Mouse (Mus musculus): ENCODE measurements at regions not wholly inside any gene's neighbourhood (a gene's known extent, or its start where the extent isn't known, plus 50 kb on each side); places are given as distances from the start of the nearest gene placed in this dataset.
A peak's percentile ranks its signal among the peaks of the same experiment; 100 is the strongest.

GRCm38 (mm10) chr9:25744162-25744561 is 262.8 kb downstream of the Eepd1 start:
- H3K9me3 ChIP-seq (replicated peaks; ENCODE audit: control insufficient read depth, insufficient read depth, low read length, poor library complexity, severe bottlenecking): no peaks in the 10 kb centered on the region
- no peaks in the 10 kb centered on the region for H3K36me3 ChIP-seq (ENCODE audit: control insufficient read depth, insufficient read depth, low read length, poor library complexity, severe bottlenecking)
- H3K4me1 ChIP-seq (ENCODE audit: control insufficient read depth, insufficient read depth, low read length): no peaks in the 10 kb centered on the region
- TF ChIP-seq EP300 (IDR thresholded peaks at IDR 0.05; ENCODE audit: insufficient read depth, low read depth, low read length) (no peak), CTCF (IDR thresholded peaks at IDR 0.05; ENCODE audit: low read depth, low read length) (peak; percentile 21), POLR2A (IDR thresholded peaks at IDR 0.05; ENCODE audit: insufficient read depth, low read length) (no peak)
- H3K27me3 ChIP-seq (ENCODE audit: control insufficient read depth, insufficient read depth, low read length, poor library complexity, severe bottlenecking): no peaks in the 10 kb centered on the region
- no peak overlapping the region for H3K4me3 ChIP-seq (ENCODE audit: low read depth, low read length)
- H3K27ac ChIP-seq (ENCODE audit: insufficient read depth, low read length): no peak overlapping the region
- H3K9ac ChIP-seq (ENCODE audit: low read depth, poor library complexity, severe bottlenecking): no peak overlapping the region

DNA sequence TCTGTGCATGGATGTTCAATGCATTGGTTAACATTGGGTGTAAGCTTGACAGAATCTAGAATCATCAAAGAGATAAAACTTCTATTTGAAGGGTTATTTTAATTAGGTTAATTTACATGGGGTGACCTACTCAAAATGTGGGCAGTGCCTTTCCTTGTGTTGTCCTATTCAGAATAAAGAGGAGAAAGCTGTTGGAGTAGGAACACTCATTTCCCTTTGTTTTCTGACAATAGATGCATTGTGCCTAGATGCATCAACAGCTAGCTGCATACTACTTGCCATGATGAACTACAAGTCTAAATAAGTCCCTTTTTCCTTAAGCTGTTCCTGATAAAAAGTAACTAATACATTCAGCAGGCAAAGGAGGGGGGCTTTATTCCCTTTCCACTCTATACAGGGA is 269.8 kb downstream of the Eepd1 start:
- Histone ChIP-seq H3K9me3 (replicated peaks; ENCODE audit: control insufficient read depth, insufficient read depth, low read length, poor library complexity, severe bottlenecking) (no peaks in the 10 kb centered on the region), H3K27ac (ENCODE audit: insufficient read depth, low read length) (no peak overlapping the region), H3K27me3 (ENCODE audit: control insufficient read depth, insufficient read depth, low read length, poor library complexity, severe bottlenecking) (no peaks in the 10 kb centered on the region), H3K4me3 (ENCODE audit: low read depth, low read length) (no peak overlapping the region), H3K9ac (ENCODE audit: low read depth, poor library complexity, severe bottlenecking) (no peak overlapping the region), H3K36me3 (ENCODE audit: control insufficient read depth, insufficient read depth, low read length, poor library complexity, severe bottlenecking) (no peaks in the 10 kb centered on the region), H3K4me1 (ENCODE audit: control insufficient read depth, insufficient read depth, low read length) (no peaks in the 10 kb centered on the region)
- TF ChIP-seq CTCF (IDR thresholded peaks at IDR 0.05; ENCODE audit: low read depth, low read length) (no peak), EP300 (IDR thresholded peaks at IDR 0.05; ENCODE audit: insufficient read depth, low read depth, low read length) (no peak), POLR2A (IDR thresholded peaks at IDR 0.05; ENCODE audit: insufficient read depth, low read length) (no peak)

GRCm38 (mm10) chr9:25773899-25774298 is 292.6 kb downstream of the Eepd1 start:
- H3K4me3 ChIP-seq (ENCODE audit: low read depth, low read length): no peak overlapping the region
- H3K4me1 ChIP-seq (ENCODE audit: control insufficient read depth, insufficient read depth, low read length): no peaks in the 10 kb centered on the region
- no peaks in the 10 kb centered on the region for H3K27me3 ChIP-seq (ENCODE audit: control insufficient read depth, insufficient read depth, low read length, poor library complexity, severe bottlenecking)
- H3K36me3 ChIP-seq (ENCODE audit: control insufficient read depth, insufficient read depth, low read length, poor library complexity, severe bottlenecking): no peaks in the 10 kb centered on the region
- no peaks in the 10 kb centered on the region for H3K9me3 ChIP-seq (replicated peaks; ENCODE audit: control insufficient read depth, insufficient read depth, low read length, poor library complexity, severe bottlenecking)
- H3K9ac ChIP-seq (ENCODE audit: low read depth, poor library complexity, severe bottlenecking): no peak overlapping the region
- no peak for TF ChIP-seq POLR2A (IDR thresholded peaks at IDR 0.05; ENCODE audit: insufficient read depth, low read length)
- no peak for TF ChIP-seq EP300 (IDR thresholded peaks at IDR 0.05; ENCODE audit: insufficient read depth, low read depth, low read length)
- no peak for TF ChIP-seq CTCF (IDR thresholded peaks at IDR 0.05; ENCODE audit: low read depth, low read length)
- no peak overlapping the region for H3K27ac ChIP-seq (ENCODE audit: insufficient read depth, low read length)

GRCm38 (mm10) chr9:25782631-25783030 is 301.3 kb downstream of the Eepd1 start:
- H3K27ac ChIP-seq (ENCODE audit: insufficient read depth, low read length): no peak overlapping the region
- H3K9ac ChIP-seq (ENCODE audit: low read depth, poor library complexity, severe bottlenecking): no peak overlapping the region
- no peaks in the 10 kb centered on the region for H3K4me1 ChIP-seq (ENCODE audit: control insufficient read depth, insufficient read depth, low read length)
- H3K27me3 ChIP-seq (ENCODE audit: control insufficient read depth, insufficient read depth, low read length, poor library complexity, severe bottlenecking): no peaks in the 10 kb centered on the region; the same call in 1 of the 2 replicates
- H3K9me3 ChIP-seq (replicated peaks; ENCODE audit: control insufficient read depth, insufficient read depth, low read length, poor library complexity, severe bottlenecking): peaks cover 6% of the 10 kb centered on the region
- H3K36me3 ChIP-seq (ENCODE audit: control insufficient read depth, insufficient read depth, low read length, poor library complexity, severe bottlenecking): no peaks in the 10 kb centered on the region
- TF ChIP-seq POLR2A (IDR thresholded peaks at IDR 0.05; ENCODE audit: insufficient read depth, low read length): no peak
- TF ChIP-seq CTCF (IDR thresholded peaks at IDR 0.05; ENCODE audit: low read depth, low read length): no peak
- no peak for TF ChIP-seq EP300 (IDR thresholded peaks at IDR 0.05; ENCODE audit: insufficient read depth, low read depth, low read length)
- H3K4me3 ChIP-seq (ENCODE audit: low read depth, low read length): no peak overlapping the region

DNA sequence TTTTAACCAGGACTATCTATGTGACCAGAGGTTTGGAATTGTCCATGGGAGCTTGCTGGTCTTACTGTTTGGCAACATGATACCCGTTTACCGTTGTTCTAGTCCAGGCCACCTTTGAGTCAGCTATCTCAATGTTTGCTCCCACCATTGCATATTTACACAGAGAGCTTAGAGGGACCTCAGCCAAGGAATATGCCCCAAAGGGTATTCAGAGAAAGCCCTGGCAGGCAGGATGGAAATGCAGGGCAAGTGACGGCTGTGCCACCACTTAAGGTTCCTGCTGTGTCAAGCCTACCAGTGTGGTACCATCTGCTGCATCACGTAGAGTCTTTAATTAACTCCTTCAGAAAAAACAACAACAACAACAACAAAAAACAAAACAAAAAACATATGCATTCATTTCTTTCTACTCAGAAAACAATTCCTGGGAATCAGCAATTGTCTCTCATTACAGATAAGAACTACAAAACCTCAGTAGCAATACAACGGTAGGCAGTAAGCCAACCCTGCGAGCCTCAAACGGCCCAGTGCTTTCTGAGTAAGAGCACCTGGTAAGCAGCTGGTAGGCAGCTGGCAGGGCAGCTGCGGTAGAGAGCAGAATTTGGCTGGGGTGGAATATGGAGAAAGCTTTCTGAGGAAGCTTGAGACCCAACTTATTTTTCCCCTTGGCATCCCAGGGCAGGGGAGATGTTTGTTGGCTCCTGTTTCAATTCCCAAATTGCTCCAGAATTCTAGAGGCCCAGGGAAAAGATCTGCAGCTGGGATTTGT is 314.0 kb downstream of the Eepd1 start:
- peaks cover 4% of the 10 kb centered on the region; the same call in 1 of the 2 replicates for H3K9me3 ChIP-seq (replicated peaks; ENCODE audit: control insufficient read depth, insufficient read depth, low read length, poor library complexity, severe bottlenecking)
- no peaks in the 10 kb centered on the region for H3K36me3 ChIP-seq (ENCODE audit: control insufficient read depth, insufficient read depth, low read length, poor library complexity, severe bottlenecking)
- H3K4me1 ChIP-seq (ENCODE audit: control insufficient read depth, insufficient read depth, low read length): no peaks in the 10 kb centered on the region
- no peak for TF ChIP-seq EP300 (IDR thresholded peaks at IDR 0.05; ENCODE audit: insufficient read depth, low read depth, low read length)
- TF ChIP-seq POLR2A (IDR thresholded peaks at IDR 0.05; ENCODE audit: insufficient read depth, low read length): no peak
- TF ChIP-seq CTCF (IDR thresholded peaks at IDR 0.05; ENCODE audit: low read depth, low read length): no peak
- no peak overlapping the region for H3K27ac ChIP-seq (ENCODE audit: insufficient read depth, low read length)
- no peak overlapping the region for H3K4me3 ChIP-seq (ENCODE audit: low read depth, low read length)
- H3K9ac ChIP-seq (ENCODE audit: low read depth, poor library complexity, severe bottlenecking): no peak overlapping the region
- H3K27me3 ChIP-seq (ENCODE audit: control insufficient read depth, insufficient read depth, low read length, poor library complexity, severe bottlenecking): no peaks in the 10 kb centered on the region

GRCm38 (mm10) chr9:25809562-25809961 is 328.2 kb downstream of the Eepd1 start:
- Histone ChIP-seq H3K27me3 (ENCODE audit: control insufficient read depth, insufficient read depth, low read length, poor library complexity, severe bottlenecking) (no peaks in the 10 kb centered on the region), H3K27ac (ENCODE audit: insufficient read depth, low read length) (no peak overlapping the region), H3K4me1 (ENCODE audit: control insufficient read depth, insufficient read depth, low read length) (no peaks in the 10 kb centered on the region), H3K9ac (ENCODE audit: low read depth, poor library complexity, severe bottlenecking) (no peak overlapping the region), H3K4me3 (ENCODE audit: low read depth, low read length) (no peak overlapping the region), H3K36me3 (ENCODE audit: control insufficient read depth, insufficient read depth, low read length, poor library complexity, severe bottlenecking) (no peaks in the 10 kb centered on the region), H3K9me3 (replicated peaks; ENCODE audit: control insufficient read depth, insufficient read depth, low read length, poor library complexity, severe bottlenecking) (no peaks in the 10 kb centered on the region)
- TF ChIP-seq EP300 (IDR thresholded peaks at IDR 0.05; ENCODE audit: insufficient read depth, low read depth, low read length) (no peak), POLR2A (IDR thresholded peaks at IDR 0.05; ENCODE audit: insufficient read depth, low read length) (no peak), CTCF (IDR thresholded peaks at IDR 0.05; ENCODE audit: low read depth, low read length) (no peak)
